Mouse (Mus musculus) C3H10T1/2 (cell line): ENCODE measurements around the gene Batf3. TPM values are rescaled to one million over a fixed set of nuclear protein-coding genes. Genes with fewer than 3 reads are reported as not detected.

Experiments used
- polyA plus RNA-seq, 2 experiments: library from polyadenylated mRNA; unstranded; fragments of >200 nt; fragmentation: generic; extraction: Trizol; gene quantifications; one replicate each; pipeline ENCODE4 v1.2.1; 2012; ENCODE audit warnings: missing spikeins in 2 of 2

Gene Batf3
- polyA plus RNA-seq = under 1 TPM; 0.37 to 0.61 TPM

GRCm38 (mm10) chr1:191097802-191098747, at the start of gene Batf3:
TSS of gene Batf3 (plus strand) at chr1:191097847.

GRCm38 (mm10) chr1:191062781-191063485, 34.7 kb upstream of the Batf3 start, which contains the start of the genes Tatdn3 and Nsl1:
TSS of gene Tatdn3 (minus strand) at chr1:191062932.
TSS of gene Nsl1 (plus strand) at chr1:191063012.

Other genes with a start within 250 kb of the Batf3 start
- gene Rps6kc1, start 186.1 kb upstream of the Batf3 start, polyA plus RNA-seq = 10 to 100 TPM in 1 of 2 experiments, 1 to 10 TPM in 1; 5.7 to 13.0 TPM
- gene Angel2, start 172.7 kb upstream of the Batf3 start, polyA plus RNA-seq = 10 to 100 TPM in 1 of 2 experiments, 1 to 10 TPM in 1; 3.4 to 16.1 TPM
- 10 to 100 TPM in 1 of 2 experiments, 1 to 10 TPM in 1; 1.8 to 12.0 TPM for gene Vash2, start 118.6 kb upstream of the Batf3 start, polyA plus RNA-seq
- gene Flvcr1, start 71.7 kb upstream of the Batf3 start, polyA plus RNA-seq = 1 to 10 TPM; 1.9 to 2.6 TPM
- gene Spata45, start 61.2 kb upstream of the Batf3 start, polyA plus RNA-seq = not detected
- gene Tatdn3, start 34.9 kb upstream of the Batf3 start, polyA plus RNA-seq = 10 to 100 TPM in 1 of 2 experiments, 1 to 10 TPM in 1; 3.8 to 12.9 TPM
- gene Nsl1, start 34.8 kb upstream of the Batf3 start, polyA plus RNA-seq = 1 to 10 TPM; 1.6 to 5.3 TPM
- gene Fam71a, start 67.0 kb downstream of the Batf3 start, polyA plus RNA-seq = not detected
- 1 to 10 TPM in 1 of 2 experiments, under 1 TPM in 1; 0.20 to 1.1 TPM for gene Atf3, start 120.2 kb downstream of the Batf3 start, polyA plus RNA-seq
- gene Nenf, start 220.3 kb downstream of the Batf3 start, polyA plus RNA-seq = 100 to 1,000 TPM; 143 to 543 TPM
- 1 to 10 TPM; 1.8 to 5.9 TPM for gene Tmem206, start 228.1 kb downstream of the Batf3 start, polyA plus RNA-seq